Mouse (Mus musculus): ENCODE results near the gene Sephs2.

- TF ChIP-seq POLR2A (IDR thresholded peaks at IDR 0.05; ENCODE audit: low read depth, low read length) (no peak), CTCF (IDR thresholded peaks at IDR 0.05; ENCODE audit: extremely low read depth, insufficient read depth, insufficient read length, insufficient replicate concordance) (peak; percentile 65; the same call in 1 of the 2 replicates)
These were observed 4.5 kb upstream of the Sephs2 start for GRCm38 (mm10) chr7:127278311-127278710.
